Mouse (Mus musculus): ENCODE measurements around the gene Nhej1. TPM values are rescaled to one million over a fixed set of nuclear protein-coding genes. Genes with fewer than 3 reads are reported as not detected.

Nhej1 gene
- total RNA-seq, 2 experiments from 2014 or later = 3.9 to 4.0 TPM

- intact Hi-C loops (cut with DNase I) = no loop called here
- no peak for DNase-seq (ENCODE audit: low spot score)
Observed at GRCm38 (mm10) chr1:75001183-75001582, 123.8 kb downstream of the Nhej1 start.

DNA sequence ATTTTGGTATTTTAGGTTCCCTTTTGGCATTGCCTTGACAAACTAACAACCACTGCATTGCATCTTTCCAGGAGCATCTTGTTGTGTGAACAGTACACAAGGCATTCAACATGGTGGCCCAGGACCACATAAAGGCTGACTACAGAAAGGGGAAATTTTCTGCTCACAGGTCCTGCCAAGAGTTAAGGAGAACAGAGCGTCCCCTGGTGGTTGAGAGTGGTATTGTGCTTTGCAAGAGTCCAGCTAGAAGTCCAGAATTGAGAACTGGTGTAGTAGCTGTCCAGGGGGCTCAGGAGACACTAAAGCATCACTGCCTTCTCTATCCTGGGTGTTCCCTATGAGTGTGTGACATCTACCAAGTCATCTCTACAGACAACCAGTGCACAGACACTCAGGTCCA, 124.5 kb downstream of the Nhej1 start:
- intact Hi-C loops (cut with DNase I) = no loop called here
- DNase-seq (ENCODE audit: low spot score) = no peak

GRCm38 (mm10) chr1:74999173-74999572, 125.8 kb downstream of the Nhej1 start:
- no peak for DNase-seq (ENCODE audit: low spot score)
- intact Hi-C loops (cut with DNase I) = no loop called here

- no peak for DNase-seq (ENCODE audit: low spot score)
- intact Hi-C loops (cut with DNase I) = no loop called here
Observed at GRCm38 (mm10) chr1:74997231-74997630, 127.8 kb downstream of the Nhej1 start.

DNA sequence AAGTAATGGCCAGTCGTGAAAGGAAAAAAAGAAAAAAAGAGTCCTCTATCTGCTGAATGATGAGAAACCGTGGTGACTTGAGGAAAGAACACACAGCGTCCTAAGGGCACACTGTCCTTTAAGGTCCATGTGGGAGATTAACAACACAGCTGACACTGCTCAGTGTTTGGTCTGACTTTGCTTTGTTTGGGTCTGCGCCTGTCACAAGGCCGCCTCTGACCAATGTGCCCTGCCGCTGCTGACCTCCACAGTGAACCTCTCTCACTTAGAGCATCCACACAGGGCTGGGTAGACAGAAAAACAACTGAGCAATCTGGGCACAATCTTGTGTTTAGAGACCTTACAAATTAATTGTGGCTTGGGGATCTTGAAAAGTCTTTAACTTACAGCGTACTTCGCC, 148.0 kb downstream of the Nhej1 start:
- DNase-seq (ENCODE audit: low spot score) = no peak
- intact Hi-C loops (cut with DNase I) = no loop called here

- no peak for DNase-seq (ENCODE audit: low spot score)
- intact Hi-C loops (cut with DNase I) = no loop called here
Observed at GRCm38 (mm10) chr1:74975936-74976335, 149.1 kb downstream of the Nhej1 start.

DNA sequence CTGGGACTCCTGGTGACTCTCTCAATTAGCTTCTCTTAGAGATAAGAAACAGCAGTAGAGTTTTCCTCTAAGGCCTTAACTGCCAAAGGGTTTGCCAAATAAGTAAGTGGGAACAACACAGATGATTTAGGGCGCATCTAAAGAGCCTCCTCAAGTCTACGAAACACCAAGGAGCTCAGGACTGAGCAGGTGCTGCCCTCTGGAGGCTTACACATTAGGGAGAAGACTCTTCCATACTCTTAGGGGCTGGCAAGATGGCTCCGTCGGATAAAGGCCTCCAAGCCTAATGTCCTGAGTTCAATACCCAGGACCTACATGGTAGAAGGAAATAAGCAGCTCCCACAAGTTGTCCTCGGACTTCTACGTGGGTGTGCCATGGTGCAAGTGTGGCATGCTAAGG, 151.4 kb downstream of the Nhej1 start:
- intact Hi-C loops (cut with DNase I) = no loop called here
- no peak for DNase-seq (ENCODE audit: low spot score)

DNA sequence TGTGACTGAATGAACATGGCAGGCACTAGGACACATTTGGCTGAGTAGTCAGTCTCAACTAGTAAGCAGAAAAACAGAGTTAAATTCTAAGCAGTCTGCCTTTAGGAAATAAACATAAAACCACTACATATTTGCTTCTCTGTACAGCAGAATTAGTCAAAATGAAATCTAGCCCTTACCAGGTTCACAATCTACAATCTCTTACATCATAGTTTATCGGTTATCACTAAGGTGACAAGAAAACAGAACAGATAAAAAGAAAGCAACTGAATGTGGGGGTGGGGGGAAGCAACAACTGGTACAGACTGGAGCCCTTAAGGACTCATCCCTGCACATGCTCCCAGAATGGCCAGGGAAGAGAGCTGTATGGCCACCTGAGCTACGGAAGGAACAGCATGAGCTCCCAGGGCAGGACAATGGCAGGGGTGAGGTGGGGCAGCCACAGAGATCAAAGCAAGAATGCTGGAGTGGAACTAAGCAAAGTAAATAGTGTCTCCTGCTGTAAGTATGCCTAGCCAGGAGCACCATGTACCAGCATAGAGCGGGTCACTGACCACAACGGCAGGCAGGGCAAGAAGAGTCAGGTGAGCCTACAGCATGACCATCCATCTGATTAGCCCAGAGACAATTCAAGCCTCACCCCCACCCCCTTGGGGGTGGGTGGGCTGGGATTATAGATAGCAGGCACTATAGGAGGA, 153.5 kb downstream of the Nhej1 start:
- intact Hi-C loops (cut with DNase I) = no loop called here

GRCm38 (mm10) chr1:74967962-74968580, 156.9 kb downstream of the Nhej1 start:
- no peak for DNase-seq (ENCODE audit: low spot score)
- intact Hi-C loops (cut with DNase I) = no loop called here

More for the DNA sequence above, 153.5 kb downstream of the Nhej1 start:
- DNase-seq (ENCODE audit: low spot score) = no peak

- no peak for DNase-seq (ENCODE audit: low spot score)
- intact Hi-C loops (cut with DNase I) = loop anchor here (1.0 kb wide), 1 partner anchor 53 kb away; no protein-coding TSS in a partner anchor
Observed at GRCm38 (mm10) chr1:74964494-74965215, 160.3 kb downstream of the Nhej1 start.

- no peak for DNase-seq (ENCODE audit: low spot score)
- intact Hi-C loops (cut with DNase I) = no loop called here
Observed at GRCm38 (mm10) chr1:74962853-74963227, 162.2 kb downstream of the Nhej1 start.

DNA sequence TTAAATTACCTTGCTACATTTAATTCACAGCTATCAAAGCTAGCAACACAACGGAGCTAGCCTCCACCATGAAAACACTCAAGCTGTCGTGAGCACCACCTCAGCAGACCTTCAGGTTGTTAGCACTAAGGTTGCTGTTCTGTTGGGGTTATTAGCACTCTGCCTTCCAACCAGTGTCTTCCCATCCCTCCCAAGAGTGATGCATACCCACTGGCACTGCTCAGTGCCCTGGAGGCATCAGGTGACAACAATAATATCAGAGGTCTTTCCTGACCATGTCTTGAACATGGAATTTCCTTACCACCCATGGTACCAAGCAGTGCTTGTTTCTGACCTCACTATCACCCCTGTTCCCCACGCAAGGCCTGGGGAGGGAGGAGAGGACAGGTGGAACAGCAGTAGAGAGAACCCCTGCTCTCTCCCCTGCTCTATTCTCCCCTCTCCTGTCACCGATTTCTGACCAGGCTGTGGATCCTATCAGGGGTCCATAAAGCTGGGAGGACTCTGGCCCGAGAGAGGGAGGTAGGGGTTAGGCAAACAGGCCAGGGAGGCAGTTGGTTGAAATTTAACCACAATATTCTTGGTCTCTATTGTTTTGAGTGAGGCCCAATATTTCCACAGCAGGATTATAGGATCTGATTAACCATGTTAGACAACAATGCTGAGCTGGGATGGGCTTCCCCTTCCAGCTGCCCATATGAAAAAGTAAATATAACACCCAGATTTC, 162.7 kb downstream of the Nhej1 start:
- DNase-seq (ENCODE audit: low spot score) = no peak
- intact Hi-C loops (cut with DNase I) = no loop called here

DNA sequence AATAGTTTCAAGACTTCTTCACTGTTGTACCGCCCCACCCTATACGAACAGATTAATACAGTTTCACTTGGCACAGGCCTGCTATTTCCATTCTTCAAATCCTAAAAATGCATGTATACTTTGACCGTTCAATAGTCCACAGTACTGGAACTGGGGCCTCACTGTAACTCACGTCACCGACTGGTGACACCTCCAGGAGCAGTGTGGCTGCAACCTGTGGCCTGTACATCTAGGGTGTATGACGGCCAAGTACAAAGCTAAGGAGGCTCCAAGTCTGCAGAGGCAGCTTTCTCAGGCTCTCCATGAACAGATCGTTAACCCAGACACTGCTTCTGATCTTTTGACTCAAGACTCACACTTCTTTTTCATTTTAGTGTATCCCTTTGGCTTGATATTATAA, 163.3 kb downstream of the Nhej1 start:
- intact Hi-C loops (cut with DNase I) = no loop called here
- no peak for DNase-seq (ENCODE audit: low spot score)

- intact Hi-C loops (cut with DNase I) = no loop called here
Observed at GRCm38 (mm10) chr1:74960059-74960458, 164.9 kb downstream of the Nhej1 start.

DNA sequence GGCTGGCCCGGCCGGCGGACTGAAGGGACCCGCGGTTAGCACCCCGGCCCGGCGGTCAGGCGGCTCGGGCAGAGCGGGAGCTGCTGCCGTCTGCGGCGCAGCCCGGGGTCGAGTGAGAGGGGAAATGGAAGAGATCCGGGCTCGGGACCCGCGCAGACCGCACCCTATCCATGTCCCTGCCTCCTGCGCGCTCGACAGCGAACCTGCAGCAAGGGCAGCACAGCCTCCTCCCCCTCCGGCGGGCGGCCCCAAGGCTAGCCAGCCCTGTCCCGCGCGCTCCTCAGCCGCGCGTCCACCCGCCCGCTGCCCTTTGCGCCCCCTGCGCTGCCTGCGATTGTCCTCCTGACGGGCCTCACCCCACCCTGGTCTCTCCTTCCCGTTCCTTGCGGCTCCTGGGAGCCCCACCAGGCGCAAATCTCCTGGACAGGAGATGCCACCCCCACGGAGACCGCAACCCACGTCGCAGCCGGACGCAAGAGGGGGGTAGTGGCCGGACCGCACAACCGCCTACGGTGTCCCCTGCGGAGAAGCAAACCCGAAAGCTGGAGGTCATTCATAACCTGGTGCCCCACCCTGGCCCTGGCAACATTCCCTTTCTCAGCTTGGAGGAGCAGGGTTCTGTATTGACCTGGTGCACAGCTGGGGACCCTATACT, 173.3 kb downstream of the Nhej1 start, which contains the start of gene Ihh:
TSS of gene Ihh (minus strand) at position 117 of the 655 bp plus-strand sequence.
- DNase-seq (ENCODE audit: low spot score) = no peak
- intact Hi-C loops (cut with DNase I) = no loop called here

More at GRCm38 (mm10) chr1:74960059-74960458, 164.9 kb downstream of the Nhej1 start:
- no peak for DNase-seq (ENCODE audit: low spot score)

DNA sequence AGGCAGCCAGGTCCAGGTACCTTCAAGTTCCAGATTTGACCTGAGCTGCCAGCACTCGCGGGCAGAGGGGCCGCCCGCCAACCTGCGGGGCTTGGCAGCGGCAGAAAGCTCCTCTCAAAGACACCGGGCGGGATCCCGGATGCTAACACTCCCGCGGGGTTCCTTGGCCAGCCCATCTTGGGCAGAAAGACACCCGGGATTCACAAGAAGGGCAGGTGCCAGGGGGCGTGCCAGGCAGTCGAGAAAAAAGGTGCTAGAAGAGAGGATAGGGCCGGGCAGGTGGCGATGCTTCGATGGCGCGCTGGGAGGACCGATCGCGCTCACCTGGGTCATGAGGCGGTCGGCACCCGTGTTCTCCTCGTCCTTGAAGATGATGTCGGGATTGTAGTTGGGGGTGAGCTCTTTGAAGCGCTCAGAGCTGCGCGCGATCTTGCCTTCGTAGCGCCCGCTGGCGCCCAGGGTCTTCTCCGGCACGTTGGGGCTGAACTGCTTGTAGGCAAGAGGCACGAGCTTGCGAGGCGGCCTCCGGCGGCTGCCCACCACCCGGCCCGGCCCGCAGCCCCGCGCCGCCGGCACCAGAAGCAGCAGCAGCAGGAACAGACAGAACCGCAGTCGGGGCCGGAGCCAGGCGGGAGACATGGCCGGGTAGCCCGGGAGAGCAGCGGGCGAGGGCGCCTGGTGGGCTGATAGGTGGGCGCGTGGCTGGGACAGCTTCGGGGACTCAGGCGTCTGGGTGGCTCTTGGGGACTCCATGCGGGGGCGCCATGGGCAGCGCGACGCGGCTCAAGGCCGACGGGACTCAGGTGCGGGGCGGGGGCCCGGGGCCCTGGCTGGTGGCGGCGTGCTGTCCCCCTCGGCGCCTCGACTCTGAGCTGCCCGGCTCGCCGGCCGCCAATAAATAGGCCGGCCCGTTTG, 174.2 kb downstream of the Nhej1 start:
- no peak for DNase-seq (ENCODE audit: low spot score)
- intact Hi-C loops (cut with DNase I) = no loop called here

- intact Hi-C loops (cut with DNase I) = no loop called here
- no peak for DNase-seq (ENCODE audit: low spot score)
Observed at GRCm38 (mm10) chr1:74950066-74950465, 174.9 kb downstream of the Nhej1 start.

DNA sequence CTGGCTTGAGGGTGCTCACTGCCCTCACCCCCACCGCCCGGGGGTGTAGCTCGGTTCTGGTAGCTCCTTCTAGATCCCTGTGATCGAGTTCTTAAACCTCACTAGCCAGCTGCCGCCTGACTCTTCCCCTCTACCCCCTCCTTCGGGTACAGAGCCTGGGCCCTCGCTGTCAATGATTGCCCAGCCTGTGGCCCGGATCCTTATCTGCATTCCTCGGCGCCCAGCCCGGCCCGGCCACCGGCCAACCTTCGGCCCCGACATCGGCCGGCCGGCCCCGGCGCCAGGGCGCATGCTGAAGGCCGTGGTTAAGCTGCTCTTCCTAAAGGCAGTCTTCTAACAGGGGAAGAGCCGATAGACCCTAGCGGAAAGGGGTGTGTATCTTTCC, 175.3 kb downstream of the Nhej1 start:
- intact Hi-C loops (cut with DNase I) = loop anchor here (5.0 kb wide), 2 partner anchors 68 to 303 kb away; no protein-coding TSS in a partner anchor
- no peak for DNase-seq (ENCODE audit: low spot score)
